Mouse (Mus musculus) spleen, adult 2 months (tissue): ENCODE data around the gene Il20rb.

Experiments
- CTCF ChIP-seq: fragments of 200-500 bp; IDR thresholded peaks from 2 replicates; pipeline ENCODE4 v1.5.1; 2011; ENCODE audit warnings: mild to moderate bottlenecking, inconsistent platforms; ENCODE audit not compliant: insufficient read depth, insufficient read length, insufficient replicate concordance; ENCODE audit errors: extremely low read depth
- POLR2A ChIP-seq: fragments of 200-500 bp; IDR thresholded peaks from 2 replicates; pipeline ENCODE4 v1.6.1; 2011; ENCODE audit warnings: low read depth, low read length, inconsistent platforms

DNA sequence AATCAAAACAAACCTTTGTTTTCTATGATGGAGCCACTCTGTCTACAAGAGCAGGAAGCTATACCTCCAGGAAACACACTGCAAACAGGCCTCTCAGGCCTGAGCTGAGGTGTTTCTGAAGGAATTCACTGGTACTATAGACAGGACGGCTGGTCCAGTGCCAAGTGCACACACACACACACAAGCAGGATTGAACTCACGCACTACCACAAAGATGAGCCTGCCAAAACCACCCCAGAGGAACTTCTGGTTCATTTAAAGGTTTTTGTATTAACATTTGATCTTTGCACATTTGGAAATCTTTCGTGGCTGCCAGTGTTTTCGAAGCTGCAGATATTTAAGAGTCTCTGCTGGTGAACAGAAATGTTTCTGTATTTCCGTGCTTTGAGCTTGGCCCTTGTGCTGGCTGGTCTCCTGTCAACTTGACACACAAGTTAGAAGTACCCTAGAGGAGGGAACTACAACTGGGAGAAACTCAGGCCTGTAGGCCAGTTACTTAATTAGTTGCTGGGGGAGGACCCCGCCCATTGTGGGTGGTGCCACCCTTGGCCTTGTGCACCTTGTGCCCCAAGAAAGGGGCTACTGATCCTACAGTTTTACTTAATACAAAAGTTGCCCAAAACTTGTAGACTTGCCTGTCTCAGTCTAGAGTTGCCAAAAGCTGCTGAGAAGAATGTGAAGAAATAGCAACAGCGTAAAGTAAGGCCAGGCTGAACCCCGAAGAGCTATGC lies 49.6 kb downstream of the Il20rb start:
- TF ChIP-seq POLR2A (no peak), CTCF (no peak)
